ENCODE assay signal across 17 mouse cellular contexts in the genomic region with DNA sequence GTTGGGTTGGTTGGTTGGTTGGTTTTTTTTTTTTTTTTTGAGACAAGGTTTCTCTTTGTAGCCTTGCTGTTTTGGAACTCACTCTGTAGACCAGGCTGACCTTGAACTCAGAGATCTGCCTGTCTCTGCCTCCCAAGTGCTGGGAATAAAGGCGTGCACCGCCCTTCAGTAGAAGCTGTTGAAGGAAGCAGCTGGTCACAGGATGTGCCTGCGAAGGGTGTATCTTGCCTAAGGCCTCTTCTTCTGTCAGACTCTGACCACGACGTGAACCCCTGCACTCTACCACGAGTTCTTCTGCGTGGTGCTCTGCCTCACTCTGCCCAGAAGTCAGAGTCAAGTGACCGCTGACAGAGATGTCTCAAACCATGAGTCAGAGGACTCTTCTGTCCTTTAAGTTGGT. TPM values are rescaled to one million over a fixed set of nuclear protein-coding genes. Genes with fewer than 3 reads are reported as not detected.
"Had no signal": no experiment of that assay in that cellular context is flagged by ENCODE, and none has a peak within 500 bp of the region (broad histone marks: within the 10 kb centered on the region; RNA-seq: fewer than 3 reads in every experiment).

No protein-coding gene starts in this region.

- DNase-seq: kidney, adult 9 months; kidney, postnatal 14 days; kidney, postnatal 4 days; left cerebral cortex, postnatal 4 days; lung, adult 2 months; lung, postnatal 14 days; lung, postnatal 4 days; midbrain, embryonic 14.5 days; right cerebral cortex, postnatal 14 days; right cerebral cortex, postnatal 4 days; thymus, postnatal 25 days had no signal

- H3K27ac ChIP-seq: limb, embryonic 12.5 days; limb, embryonic 15.5 days; liver, embryonic 12.5 days; liver, embryonic 15.5 days had no signal

- H3K36me3 ChIP-seq: limb, embryonic 12.5 days; limb, embryonic 15.5 days; liver, embryonic 12.5 days; liver, embryonic 15.5 days had no signal

- H3K27me3 ChIP-seq: limb, embryonic 12.5 days; limb, embryonic 15.5 days; liver, embryonic 12.5 days; liver, embryonic 15.5 days had no signal

- H3K9me3 ChIP-seq: limb, embryonic 12.5 days; limb, embryonic 15.5 days; liver, embryonic 12.5 days; liver, embryonic 15.5 days had no signal

- H3K9ac ChIP-seq: limb, embryonic 12.5 days; limb, embryonic 15.5 days; liver, embryonic 12.5 days; liver, embryonic 15.5 days had no signal

- H3K4me3 ChIP-seq: limb, embryonic 12.5 days; limb, embryonic 15.5 days; liver, embryonic 12.5 days; liver, embryonic 15.5 days had no signal

RNA-seq across cellular contexts. Expression of a gene that starts 18.0 kb away (rescaled TPM):
- total RNA-seq: megakaryocyte progenitor cell, adult 5-6 weeks; megakaryocyte-erythroid progenitor cell, adult 5-6 weeks had no signal
